Mouse (Mus musculus) G1E (cell line): ENCODE results near the gene Nedd4.

Experiments
- CTCF ChIP-seq: IDR thresholded peaks from 2 replicates; pipeline ENCODE4 v1.5.1; 2012; ENCODE audit warnings: low read depth, low read length, inconsistent platforms, mixed read lengths
- GATA1 ChIP-seq: IDR thresholded peaks from 2 replicates; pipeline ENCODE4 v1.6.1; 2012; ENCODE audit warnings: borderline replicate concordance, low read length, inconsistent platforms, mixed read lengths
- GATA2 ChIP-seq: IDR thresholded peaks from 2 replicates; pipeline ENCODE4 v1.6.1; 2012; ENCODE audit warnings: low read depth, low read length, inconsistent platforms, borderline replicate concordance
- POLR2AphosphoS5 ChIP-seq: IDR thresholded peaks from 2 replicates; pipeline ENCODE4 v1.6.1; 2012; ENCODE audit warnings: low read depth, low read length, inconsistent platforms; ENCODE audit not compliant: insufficient replicate concordance
- TAL1 ChIP-seq: conservative IDR thresholded peaks from 2 replicates; pipeline ENCODE4 v1.6.1; 2012; ENCODE audit warnings: low read depth, low read length, inconsistent platforms, mixed read lengths

- TF ChIP-seq CTCF (no peak), TAL1 (no peak), GATA1 (no peak), GATA2 (no peak), POLR2AphosphoS5 (no peak)
These were observed 47.2 kb upstream of the Nedd4 start for GRCm38 (mm10) chr9:72614786-72615480.
